Mouse (Mus musculus): ENCODE results near the gene St7l. TPM values are rescaled to one million over a fixed set of nuclear protein-coding genes. Genes with fewer than 3 reads are reported as not detected.
A peak's percentile ranks its signal among the peaks of the same experiment; 100 is the strongest.

Gene St7l
- total RNA-seq, 2 experiments from 2014 or later = 21.6 to 22.3 TPM

DNA sequence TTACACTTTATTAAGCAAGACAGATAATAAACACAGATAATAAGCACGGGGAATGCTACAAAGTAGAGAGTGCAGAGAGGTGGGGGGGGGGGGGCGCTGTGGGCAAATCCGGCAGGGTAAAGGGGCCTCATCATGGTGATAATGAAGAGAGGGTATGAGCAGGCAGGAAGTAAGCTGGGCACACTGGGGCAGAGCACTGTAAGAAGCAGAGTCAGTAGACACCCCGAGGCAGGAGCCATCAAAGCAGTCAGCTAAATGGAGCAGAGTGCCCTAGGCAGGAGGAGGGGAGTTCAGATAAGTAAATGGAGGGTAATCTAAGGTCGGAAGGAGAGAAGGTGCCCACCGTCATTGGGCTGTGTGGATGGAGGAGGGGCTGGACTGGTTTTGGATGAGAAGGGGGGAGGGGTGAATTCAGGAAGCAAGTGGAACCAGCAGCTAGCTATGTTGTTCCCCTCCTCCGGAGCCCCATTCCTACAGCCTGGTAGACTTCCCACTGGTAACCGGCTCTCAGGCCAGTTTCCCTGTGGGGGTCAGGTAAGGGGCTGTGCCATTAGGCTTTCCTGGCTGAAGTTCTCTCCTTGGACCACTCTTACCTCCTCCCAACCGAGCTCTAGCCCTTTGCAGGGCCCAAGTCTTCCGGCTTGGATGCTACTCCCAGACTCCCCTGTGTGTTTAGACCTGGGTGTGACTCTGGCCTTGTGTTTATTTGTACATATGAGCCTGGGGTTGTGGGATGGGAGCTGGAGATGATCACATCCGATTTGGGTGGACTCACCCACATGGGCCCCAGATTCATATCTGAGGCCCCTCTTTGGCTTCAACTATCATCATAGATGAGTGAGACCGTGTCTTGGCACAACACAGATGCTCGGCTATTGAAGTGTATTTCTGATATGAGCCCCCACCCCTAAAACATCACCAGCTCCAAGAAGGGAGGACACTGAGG is 99.8 kb downstream of the St7l start:
- no peak for DNase-seq

DNA sequence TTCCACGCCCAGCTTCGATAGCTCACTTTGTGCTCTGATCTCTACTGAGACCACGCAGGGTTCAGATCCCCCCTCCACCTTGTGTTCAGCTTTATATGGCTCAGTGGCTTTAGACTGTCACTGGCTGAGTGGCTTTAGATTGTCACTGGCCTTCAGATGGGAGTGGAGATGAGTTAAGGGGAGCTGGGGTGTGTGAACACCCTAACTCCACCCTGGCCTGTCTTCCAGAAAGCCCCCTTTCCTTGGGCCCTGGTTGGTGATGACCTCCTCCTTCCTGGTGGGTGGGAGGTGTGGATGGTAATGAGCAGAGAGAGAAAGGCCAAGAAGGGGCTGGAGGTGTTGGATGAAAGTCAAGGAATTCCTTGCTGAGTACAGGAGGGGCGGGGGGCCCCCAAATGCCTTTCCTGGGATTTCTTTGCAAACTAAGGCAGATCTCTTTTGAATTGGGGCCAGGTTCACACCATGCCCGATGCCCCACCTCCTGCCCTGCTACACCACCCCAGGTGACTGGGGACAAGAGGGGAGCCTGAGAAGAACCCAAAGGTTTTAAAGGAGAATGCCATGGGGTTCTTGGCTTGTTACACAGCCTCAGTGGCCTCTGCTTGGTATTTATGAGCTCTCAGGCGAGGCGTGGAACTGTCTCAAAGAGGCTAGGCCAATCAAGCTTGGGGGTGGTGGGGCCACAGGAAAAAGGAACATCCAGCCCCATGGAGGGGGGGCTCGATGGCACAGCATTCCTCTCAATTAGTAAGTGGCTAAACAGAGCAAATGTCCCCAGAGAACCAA is 101.5 kb downstream of the St7l start:
- no peak for DNase-seq

DNA sequence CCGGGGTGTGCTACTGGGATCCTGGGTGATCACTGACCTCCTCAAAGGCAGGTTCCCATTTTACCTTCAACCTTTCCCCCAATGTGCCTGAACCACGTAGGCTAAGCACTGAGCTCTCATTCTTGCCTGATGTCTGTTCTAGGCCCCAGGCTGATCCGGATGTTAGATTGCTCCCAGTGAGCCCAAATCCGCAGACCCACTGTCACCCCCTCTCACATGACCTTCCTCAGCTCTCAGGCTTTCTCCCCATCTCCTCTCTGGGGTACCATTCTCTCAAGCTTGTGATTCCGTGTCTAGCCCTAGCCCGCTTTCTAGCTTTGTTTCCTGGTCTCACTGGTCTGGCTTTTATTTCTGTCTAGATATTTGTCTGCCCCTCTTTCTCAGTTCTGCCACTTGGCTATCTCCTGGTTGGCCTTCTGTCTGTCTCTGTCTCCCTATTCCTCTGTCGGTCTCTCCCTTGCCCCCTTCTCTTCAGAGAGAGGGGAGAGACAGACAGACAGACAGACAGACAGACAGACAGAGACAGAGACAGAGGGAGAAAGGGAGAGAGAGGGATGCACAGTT is 102.3 kb downstream of the St7l start:
- DNase-seq = no peak

DNA sequence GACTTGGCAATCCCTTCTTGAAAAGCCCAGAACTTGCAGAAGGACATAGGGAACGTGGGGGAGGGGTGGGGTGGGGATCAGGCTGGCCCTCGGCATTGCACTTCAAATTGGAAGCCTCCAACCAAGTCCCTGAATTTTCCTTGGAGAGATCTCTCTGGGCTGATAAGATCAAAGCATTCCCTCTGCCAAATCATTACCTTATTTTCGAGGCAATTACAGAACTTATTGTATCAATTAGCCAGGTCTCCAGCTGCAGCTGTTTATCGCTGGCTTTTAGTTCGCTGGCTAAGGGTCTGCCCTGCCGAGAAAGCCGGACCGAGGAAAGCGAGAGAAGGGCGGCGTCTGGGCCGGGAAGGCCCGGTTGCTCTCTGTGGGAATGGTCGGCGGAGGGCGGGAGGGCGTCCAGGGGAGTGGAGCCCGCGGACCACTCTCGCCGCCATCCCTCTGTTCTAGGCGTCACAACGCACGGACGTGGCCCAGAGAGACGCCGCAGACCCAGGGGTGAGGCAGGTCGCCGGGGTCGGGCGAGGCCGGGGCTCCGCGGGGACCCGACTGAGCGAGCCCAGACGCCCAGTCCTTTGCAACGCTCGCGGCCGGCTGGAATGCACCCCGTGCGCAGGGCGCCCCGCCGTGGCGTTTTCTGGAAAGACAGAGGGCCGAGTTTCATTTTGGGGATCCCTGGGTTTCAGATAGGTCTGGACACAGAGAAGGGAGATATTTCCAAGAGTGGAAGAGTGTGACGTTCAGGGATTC is 103.9 kb downstream of the St7l start:
- DNase-seq = peak; percentile 96

Other genes starting within 250 kb of the St7l start
- gene Slc16a1, start 225.3 kb upstream of the St7l start, total RNA-seq (2021) = 100 to 1,000 TPM; 178 to 191 TPM
- 10 to 100 TPM; 43.2 to 54.1 TPM for gene Ppm1j, start 82.9 kb upstream of the St7l start, total RNA-seq (2021)
- gene Fam19a3, start 82.2 kb upstream of the St7l start, total RNA-seq (2021) = 1 to 10 TPM; 2.4 to 3.7 TPM
- 100 to 1,000 TPM; 280 to 281 TPM for gene Rhoc, start 75.6 kb upstream of the St7l start, total RNA-seq (2021)
- gene Mov10, start 45.4 kb upstream of the St7l start, total RNA-seq (2021) = 10 to 100 TPM; 17.1 to 17.2 TPM
- 10 to 100 TPM; 85.2 to 91.6 TPM for gene Capza1, start 500 bp downstream of the St7l start, total RNA-seq (2021)
- 1 to 10 TPM; 1.0 to 1.7 TPM for gene Wnt2b, start 97.9 kb downstream of the St7l start, total RNA-seq (2021)
- gene Cttnbp2nl, start 189.1 kb downstream of the St7l start, total RNA-seq (2021) = 10 to 100 TPM; 35.3 to 36.3 TPM
- not detected for gene 4930564D02Rik, start 202.8 kb downstream of the St7l start, total RNA-seq (2021)